Mouse (Mus musculus): ENCODE results near the gene Smyd3.

DNA sequence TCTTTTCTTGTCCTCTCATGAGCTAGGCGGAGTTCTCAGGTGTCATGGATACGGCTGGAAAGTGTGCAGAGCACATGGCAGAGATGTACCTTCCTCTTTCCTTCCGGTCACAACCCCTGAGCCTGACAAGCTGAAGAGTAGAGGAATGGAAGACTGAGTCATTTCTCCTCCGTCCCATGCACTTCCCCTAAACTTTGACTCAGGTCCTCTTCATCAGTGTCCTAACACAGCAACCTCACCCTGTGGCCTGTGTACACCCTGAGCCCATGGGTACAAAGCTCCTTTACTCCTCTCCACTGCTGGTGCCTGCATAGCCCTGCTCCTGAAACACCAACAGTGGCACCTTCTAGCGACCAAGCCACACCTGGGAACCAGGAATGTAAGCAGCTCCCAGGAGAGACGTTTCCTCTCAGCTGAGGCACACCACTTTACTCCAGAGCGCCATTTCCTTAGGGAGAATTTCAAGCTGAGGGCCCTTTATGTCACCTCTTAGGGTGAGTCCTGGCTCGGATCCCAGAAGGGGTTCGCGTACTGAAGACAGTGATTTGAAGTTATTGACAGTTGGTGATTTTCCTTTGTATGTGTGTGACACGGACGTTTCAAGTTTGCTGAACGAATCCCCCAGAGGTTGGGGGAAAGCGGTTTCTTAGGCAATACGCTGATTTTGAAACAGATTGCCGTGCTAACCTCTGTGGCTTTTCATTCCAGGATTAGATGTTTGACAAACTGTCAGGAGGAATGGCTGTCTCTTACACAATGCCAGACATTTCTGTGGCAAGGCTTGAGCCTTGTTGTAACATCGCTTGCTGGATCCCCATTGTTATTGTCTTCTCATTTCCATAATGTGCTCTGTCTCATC, 471.8 kb downstream of the Smyd3 start:
- TF ChIP-seq CTCF (IDR thresholded peaks at IDR 0.05; ENCODE audit: control insufficient read depth, insufficient read depth, insufficient read length) (no peak), MAX (IDR thresholded peaks at IDR 0.05) (no peak), MYOG (IDR thresholded peaks at IDR 0.05; ENCODE audit: control insufficient read depth, extremely low read depth, insufficient read length) (no peak), USF1 (IDR thresholded peaks at IDR 0.05; ENCODE audit: low read depth) (no peak), FOSL1 (IDR thresholded peaks at IDR 0.05; ENCODE audit: insufficient read depth, low read length, poor library complexity, severe bottlenecking) (no peak)

All from C2C12 (cell line).